Mouse (Mus musculus) layer of hippocampus, adult 6 months (tissue): ENCODE results near the gene Btnl4. TPM values are rescaled to one million over a fixed set of nuclear protein-coding genes. Genes with fewer than 3 reads are reported as not detected.

Experiments
- long read RNA-seq, 2 experiments: library from polyadenylated mRNA; unstranded; transcript quantifications; one replicate each; pipeline ENCODE4 v2.0.0; 2019 to 2020
- polyA plus RNA-seq: library from polyadenylated mRNA; unstranded; fragments of <200 nt; fragmentation: Nextera tagmentation; gene quantifications from 2 replicates; pipeline ENCODE4 v1.2.3, GENCODE M21; 2021

The Btnl4 gene
- not detected in 2 replicates for polyA plus RNA-seq
- long read RNA-seq, experiment 1, result 0 reads
- long read RNA-seq, experiment 2, result 0 reads

DNA sequence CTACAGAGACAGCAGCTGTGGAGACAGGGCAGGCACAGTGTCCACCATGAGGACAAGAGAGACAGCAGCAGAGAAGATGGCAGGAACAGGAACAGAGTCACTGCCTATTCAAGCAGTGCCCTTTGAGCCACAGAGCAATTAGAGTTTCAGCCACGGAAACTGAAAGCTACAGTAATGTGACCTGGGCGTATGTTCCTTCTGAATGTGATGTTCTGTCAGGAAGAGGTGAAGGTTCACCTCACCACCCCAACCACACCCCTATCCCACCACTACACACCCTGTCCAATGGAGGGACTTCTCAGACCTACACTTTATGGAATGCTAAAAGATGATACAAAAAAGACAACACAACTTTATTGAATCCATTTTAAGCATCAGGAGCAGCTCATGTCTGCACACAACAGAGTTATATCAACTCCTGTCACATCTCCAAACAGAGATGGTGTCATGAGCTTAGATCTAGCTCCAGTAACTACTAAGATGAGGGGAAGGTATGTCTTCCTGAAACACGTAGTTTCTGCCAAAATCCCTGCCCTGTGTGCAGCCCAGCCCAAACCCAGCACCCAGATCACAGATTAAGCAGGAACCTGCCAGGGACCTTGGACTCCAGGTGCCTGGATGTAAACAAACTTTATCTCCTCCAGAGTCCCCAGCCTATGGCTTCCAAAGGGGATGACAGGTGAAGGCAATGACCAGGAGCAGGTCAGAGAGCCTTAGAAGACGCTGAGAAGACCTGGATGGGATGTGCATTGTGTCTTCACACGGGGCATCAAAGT is at the start of gene Btnl4:
TSS of gene Btnl4 (minus strand) at position 81 of the 776 bp plus-strand sequence.

DNA sequence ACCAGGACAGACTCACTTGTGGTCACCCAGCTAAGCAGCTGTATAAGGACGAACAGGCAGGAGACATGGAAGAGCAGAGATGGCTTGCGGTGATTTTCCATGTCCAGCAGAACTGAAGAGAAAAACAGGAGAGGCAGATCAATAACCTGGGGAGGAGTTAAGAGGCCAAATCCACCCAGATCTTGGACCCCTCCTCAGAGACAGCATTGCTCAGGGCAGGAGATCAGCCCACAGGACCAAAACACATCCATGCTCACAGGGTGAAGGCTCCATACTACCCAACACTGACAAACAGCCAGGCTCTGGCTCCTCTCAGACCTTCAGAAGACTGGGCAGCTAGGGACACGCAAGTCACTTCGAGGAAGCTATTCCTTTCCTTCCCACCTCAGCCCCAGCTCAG is 40.1 kb upstream of the Btnl4 start, which contains the start of gene Btnl6:
TSS of gene Btnl6 (minus strand) at position 101 of the 400 bp plus-strand sequence.

Other genes with a start within 250 kb of the Btnl4 start
- gene H2-Ob, start 238.4 kb downstream of the Btnl4 start, polyA plus RNA-seq, result 0.60 and 0.68 TPM in 2 replicates
- 7.6 and 18.3 TPM in 2 replicates for gene H2-Ab1, start 219.6 kb downstream of the Btnl4 start, polyA plus RNA-seq
- gene H2-Aa, start 189.5 kb downstream of the Btnl4 start, polyA plus RNA-seq, result 2.5 and 7.7 TPM in 2 replicates
- gene H2-Eb1, start 171.5 kb downstream of the Btnl4 start, polyA plus RNA-seq, result 4.2 and 7.9 TPM in 2 replicates
- not detected in 2 replicates for gene H2-Eb2, start 151.7 kb downstream of the Btnl4 start, polyA plus RNA-seq
- gene Btnl2, start 122.5 kb downstream of the Btnl4 start, polyA plus RNA-seq, result not detected in 2 replicates
- gene Btnl1, start 100.2 kb downstream of the Btnl4 start, polyA plus RNA-seq, result not detected in 2 replicates
- gene BC051142, start 78.5 kb downstream of the Btnl4 start, polyA plus RNA-seq, result 0.94 and 1.4 TPM in 2 replicates
- not detected in 2 replicates for gene Btnl6, start 40.0 kb upstream of the Btnl4 start, polyA plus RNA-seq
- gene Notch4, start 87.0 kb upstream of the Btnl4 start, polyA plus RNA-seq, result 1.1 and 1.3 TPM in 2 replicates
- gene Gpsm3, start 112.5 kb upstream of the Btnl4 start, polyA plus RNA-seq, result 0.38 and 0.58 TPM in 2 replicates
- gene Pbx2, start 113.9 kb upstream of the Btnl4 start, polyA plus RNA-seq, result 1.8 and 2.0 TPM in 2 replicates
- 0.57 and 2.0 TPM in 2 replicates for gene Ager, start 120.5 kb upstream of the Btnl4 start, polyA plus RNA-seq
- gene Rnf5, start 126.4 kb upstream of the Btnl4 start, polyA plus RNA-seq, result 191 and 194 TPM in 2 replicates
- 76.2 and 84.4 TPM in 2 replicates for gene Agpat1, start 126.9 kb upstream of the Btnl4 start, polyA plus RNA-seq
- 2.5 and 3.3 TPM in 2 replicates for gene Egfl8, start 138.7 kb upstream of the Btnl4 start, polyA plus RNA-seq
- gene Ppt2, start 151.2 kb upstream of the Btnl4 start, polyA plus RNA-seq, result 8.3 and 9.4 TPM in 2 replicates
- 19.2 and 21.3 TPM in 2 replicates for gene Prrt1, start 152.2 kb upstream of the Btnl4 start, polyA plus RNA-seq
- gene Fkbpl, start 167.4 kb upstream of the Btnl4 start, polyA plus RNA-seq, result 18.3 and 19.7 TPM in 2 replicates
- gene Atf6b, start 169.8 kb upstream of the Btnl4 start, polyA plus RNA-seq, result 35.3 and 40.9 TPM in 2 replicates
- 0.31 and 0.33 TPM in 2 replicates for gene Tnxb, start 193.2 kb upstream of the Btnl4 start, polyA plus RNA-seq